Mouse (Mus musculus) small intestine, adult 2 months (tissue): ENCODE data around the gene Lims1.

ENCODE experiments used
- CTCF ChIP-seq: fragments of 200-500 bp; IDR thresholded peaks from 2 replicates; pipeline ENCODE4 v1.5.1; 2012; ENCODE audit warnings: low read depth, mild to moderate bottlenecking, control low read depth, inconsistent platforms, low read length, moderate library complexity, mixed read lengths; ENCODE audit not compliant: insufficient replicate concordance, insufficient read length; ENCODE audit errors: extremely low read depth
- POLR2A ChIP-seq: fragments of 200-500 bp; IDR thresholded peaks from 2 replicates; pipeline ENCODE4 v1.6.1; 2012; ENCODE audit warnings: low read depth, mild to moderate bottlenecking, control low read depth, inconsistent platforms, low read length, moderate library complexity

- TF ChIP-seq CTCF (no peak), POLR2A (no peak)
These were observed 50.6 kb downstream of the Lims1 start for GRCm38 (mm10) chr10:58373829-58374228.
